Mouse (Mus musculus) heart, adult 9 months (tissue): ENCODE results near the gene Acod1.

Experiments used
- DNase-seq, 2 experiments: peaks; one replicate each; pipeline ENCODE4 v3.0.0; 2022; ENCODE audit warnings: low spot score in 2 of 2

Gene Acod1

DNA sequence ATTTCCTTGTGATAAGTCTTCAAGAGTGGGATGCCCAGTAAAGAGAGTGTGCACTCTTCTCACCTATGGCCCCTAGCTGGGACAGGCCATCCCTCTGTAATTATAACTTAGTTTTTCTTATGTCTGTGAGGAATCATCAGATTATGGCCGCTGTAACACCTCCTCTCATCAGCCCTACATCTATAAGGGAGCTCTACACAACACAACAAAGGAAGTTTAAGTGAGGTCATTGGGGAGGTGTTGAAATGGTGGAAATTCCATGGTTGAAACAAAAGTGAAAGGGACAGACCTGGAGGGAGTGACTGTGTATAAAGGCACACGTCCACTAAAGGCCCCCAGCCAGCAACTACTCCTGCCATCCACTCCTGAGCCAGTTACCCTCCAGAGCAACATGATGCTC lies at the start of gene Acod1:
TSS of gene Acod1 (plus strand) at position 301 of the 400 bp plus-strand sequence.
- no peak for DNase-seq

DNA sequence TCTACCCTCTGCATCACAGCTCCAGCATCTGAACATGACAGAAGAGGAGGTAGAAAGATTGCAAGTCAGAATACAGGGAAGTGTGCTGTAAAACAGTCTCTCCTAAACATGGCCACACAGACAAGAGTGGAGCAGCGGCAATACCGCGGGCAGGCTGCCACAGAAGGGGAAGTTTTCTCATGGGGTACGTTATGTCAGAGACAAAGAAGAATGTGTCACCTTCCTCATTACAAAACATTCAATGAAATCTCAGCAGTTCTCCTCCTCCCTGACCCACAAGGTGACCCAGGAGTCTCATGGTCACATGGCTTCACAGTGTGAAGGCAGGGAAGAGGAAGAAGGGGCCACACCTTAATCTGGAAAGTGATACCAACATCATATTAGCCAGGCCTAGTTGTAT lies 39.0 kb upstream of the Acod1 start:
- no peak for DNase-seq

GRCm38 (mm10) chr14:103011782-103012181 lies 35.0 kb upstream of the Acod1 start:
- DNase-seq: no peak

- DNase-seq: peak; percentile 31 to 57
These were observed 34.1 kb upstream of the Acod1 start for GRCm38 (mm10) chr14:103012563-103013150.

- no peak for DNase-seq
These were observed 29.8 kb upstream of the Acod1 start for GRCm38 (mm10) chr14:103017009-103017408.

- DNase-seq: no peak
These were observed 26.7 kb upstream of the Acod1 start for GRCm38 (mm10) chr14:103020046-103020445.

DNA sequence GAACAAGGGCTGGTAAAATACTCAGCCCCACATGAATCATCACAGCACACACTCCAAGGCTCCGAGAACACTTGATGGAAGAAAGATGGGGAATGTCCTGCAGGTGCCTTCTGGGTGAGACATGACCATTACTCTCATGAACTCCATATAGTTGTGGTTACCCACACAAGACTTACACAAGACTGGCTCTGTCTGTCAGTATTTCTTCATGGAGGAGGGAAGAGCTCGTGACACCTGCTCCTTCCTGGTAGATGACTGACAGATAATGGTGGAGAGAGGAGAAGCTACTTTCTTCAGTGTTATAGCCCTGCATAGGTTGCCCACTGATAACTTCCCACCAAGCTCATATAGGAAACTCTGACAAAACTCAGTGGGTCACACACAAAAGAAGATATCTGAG lies 17.6 kb upstream of the Acod1 start:
- DNase-seq: no peak

- DNase-seq: peak; percentile 40 to 41
These were observed 13.4 kb upstream of the Acod1 start for GRCm38 (mm10) chr14:103033271-103033823.

DNA sequence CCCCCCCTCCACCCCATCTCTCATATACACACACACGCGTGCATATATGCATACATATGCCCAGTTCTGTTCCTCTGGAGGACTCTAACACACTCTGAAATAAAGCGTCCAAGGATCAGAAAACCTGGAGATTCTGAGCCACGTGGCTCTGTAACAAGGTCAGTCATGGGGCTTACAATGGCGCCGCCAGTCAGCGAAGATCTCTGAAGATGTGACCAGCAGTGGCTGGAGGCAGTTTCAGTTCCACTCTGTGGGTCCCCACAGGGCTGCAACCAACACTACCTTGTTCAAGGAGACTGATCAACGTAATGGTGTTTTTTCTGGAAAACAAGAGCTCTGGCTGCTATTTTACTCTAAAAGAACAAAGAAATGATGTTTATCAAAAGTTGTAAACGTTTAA lies 12.7 kb upstream of the Acod1 start:
- DNase-seq: no peak

DNA sequence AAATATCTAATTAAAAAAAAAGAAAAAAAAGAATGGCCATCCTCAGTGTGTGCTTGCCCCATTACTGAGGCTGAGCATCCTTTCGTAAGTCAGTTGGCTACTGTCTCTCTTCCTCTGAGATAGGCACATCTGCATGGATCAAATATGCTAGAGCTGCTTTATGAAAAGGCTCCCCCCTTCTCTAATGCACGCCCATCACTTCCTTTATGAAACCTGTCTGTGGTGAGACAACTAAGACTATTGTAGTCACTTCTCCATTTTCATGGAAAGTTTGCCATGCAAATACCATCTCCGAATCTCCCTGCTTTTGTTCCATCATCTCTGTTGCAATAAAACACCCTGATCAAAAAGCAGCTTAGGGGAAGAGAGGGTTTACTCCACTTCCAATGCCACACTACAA lies 9.8 kb upstream of the Acod1 start:
- DNase-seq: peak; percentile 15 to 64

- no peak for DNase-seq
These were observed 1.7 kb downstream of the Acod1 start for GRCm38 (mm10) chr14:103048292-103049086.

DNA sequence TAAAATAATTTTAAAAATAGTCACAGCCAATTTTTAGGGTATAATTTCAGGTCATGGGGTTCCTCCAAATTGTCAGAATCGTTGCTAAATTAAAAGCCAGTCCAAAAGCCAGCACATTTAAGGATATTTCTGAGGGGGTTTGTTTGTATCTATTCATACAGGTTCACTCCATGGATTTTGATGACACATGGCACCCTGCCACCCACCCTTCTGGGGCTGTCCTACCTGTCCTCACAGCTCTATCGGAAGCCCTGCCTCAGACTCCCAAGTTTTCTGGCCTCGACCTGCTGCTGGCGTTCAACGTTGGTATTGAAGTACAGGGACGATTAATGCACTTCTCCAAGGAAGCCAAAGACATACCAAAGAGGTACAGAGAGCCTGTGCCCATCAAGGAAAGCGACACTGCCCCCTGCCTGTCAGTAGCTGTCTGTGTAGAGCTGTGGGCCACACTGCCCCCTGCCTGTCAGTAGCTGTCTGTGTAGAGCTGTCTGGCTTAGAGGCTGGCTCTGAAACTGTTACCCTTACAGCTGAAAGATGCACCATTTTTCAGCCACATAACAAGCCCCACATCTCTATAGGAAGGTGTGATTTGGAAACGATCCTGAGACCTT lies 4.5 kb downstream of the Acod1 start:
- DNase-seq: peak; percentile 57 to 76

GRCm38 (mm10) chr14:103054731-103055130 lies 8.0 kb downstream of the Acod1 start:
- no peak for DNase-seq

DNA sequence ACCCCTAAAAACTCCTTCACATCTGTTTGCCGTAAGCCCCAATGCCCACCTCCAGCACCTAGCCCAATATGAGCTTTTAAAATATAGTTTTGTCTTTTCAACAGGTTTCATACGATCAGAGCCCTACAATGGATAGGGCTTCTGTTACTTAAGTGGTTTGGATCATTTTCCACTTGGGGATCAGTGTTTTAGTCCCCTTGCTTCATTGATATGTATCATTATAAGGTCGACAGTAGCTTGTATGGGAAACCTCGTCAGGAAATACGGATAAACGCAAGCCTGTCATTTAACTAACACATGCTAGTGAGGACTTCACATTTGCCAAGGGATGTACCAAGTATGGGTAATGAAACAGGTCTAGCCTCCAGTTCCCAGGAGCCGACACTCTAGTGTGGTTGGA lies 9.8 kb downstream of the Acod1 start:
- no peak for DNase-seq

GRCm38 (mm10) chr14:103058998-103059397 lies 12.2 kb downstream of the Acod1 start:
- peak in 1 of 2 experiments; percentile 41 for DNase-seq

DNA sequence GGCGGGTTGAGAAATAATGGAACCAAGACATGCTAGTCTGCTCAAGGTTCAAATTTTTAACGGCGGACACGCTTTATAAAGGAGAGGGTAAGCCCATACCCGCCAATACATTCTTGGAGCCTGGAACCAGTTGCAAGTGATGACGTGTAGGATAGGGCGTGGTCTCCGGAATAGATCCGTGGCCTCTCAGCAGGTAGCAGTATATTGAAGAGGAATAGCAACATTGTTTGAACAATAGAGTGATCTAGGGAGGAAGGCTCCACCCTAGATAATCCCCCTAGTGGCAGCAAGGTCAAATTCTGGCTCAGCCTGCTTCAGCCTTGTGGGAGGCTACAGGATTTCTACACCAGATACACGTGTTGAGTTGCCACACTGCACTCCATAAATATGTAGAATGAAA lies 12.7 kb downstream of the Acod1 start:
- no peak for DNase-seq

DNA sequence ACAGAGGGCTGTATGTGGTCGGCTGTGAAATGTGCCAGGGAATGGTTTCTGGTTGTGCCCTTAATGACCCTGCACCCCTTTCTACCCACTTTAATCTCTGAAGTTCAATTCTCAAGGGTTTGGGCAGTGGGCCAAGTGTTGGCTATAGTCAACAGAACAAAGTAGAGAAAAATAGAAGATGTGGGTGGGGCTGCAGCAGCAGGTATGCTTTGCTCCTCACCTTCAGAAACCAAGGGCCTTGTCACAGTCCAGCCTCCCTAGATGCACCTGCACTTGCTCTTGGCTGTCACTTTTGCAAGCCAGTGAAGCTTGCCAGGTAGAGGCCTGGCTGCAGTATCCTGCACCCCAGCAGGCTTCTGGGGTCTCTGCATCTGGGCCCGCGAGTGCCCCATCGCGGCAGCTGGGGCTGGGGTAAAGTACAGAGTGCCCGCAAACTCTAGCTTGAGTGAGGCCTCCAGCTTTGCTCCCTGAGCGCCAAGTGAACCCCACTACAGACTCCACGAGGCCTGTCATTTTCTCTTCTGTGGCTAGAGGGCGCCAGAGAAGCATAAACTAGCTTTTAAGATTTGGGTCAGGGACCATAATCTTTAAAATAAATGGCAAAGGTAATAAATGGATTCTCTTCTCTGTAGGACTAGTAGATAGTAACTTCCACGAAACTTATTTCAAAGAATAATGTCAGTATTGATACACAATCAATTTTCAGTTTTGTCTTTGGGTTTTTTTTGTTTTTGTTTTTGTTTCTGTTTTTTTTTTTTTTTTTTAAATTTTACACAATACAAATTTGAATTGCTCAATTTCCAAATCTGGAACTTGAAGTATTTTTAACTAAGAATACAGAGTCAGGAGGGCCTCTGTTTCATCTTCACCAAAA lies 18.8 kb downstream of the Acod1 start:
- peak; percentile 55 to 68 for DNase-seq

DNA sequence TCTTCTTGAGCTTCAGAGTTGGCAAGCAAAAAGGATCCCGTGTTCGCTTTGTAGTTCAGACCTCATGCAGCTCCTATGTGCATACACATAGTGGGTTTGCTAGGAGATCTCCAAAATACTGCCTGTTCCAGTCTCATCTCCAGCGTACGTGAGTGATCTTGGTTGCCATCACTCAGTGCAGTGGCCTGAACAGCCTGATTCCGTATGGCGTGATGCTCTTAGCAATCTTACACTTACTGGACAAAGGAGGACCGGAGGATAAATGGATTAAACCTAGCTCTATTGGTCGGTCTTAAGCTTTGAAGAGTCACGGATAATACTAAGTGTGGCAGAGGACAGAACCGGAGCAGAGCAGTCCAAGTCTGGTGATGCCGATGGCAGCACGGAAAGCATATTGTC lies 22.7 kb downstream of the Acod1 start:
- no peak for DNase-seq

- peak; percentile 95 to 97 for DNase-seq
These were observed 23.3 kb downstream of the Acod1 start, which contains the start of gene Cln5 for GRCm38 (mm10) chr14:103069864-103070611. Cln5 (plus strand) TSS chr14:103070216.

DNA sequence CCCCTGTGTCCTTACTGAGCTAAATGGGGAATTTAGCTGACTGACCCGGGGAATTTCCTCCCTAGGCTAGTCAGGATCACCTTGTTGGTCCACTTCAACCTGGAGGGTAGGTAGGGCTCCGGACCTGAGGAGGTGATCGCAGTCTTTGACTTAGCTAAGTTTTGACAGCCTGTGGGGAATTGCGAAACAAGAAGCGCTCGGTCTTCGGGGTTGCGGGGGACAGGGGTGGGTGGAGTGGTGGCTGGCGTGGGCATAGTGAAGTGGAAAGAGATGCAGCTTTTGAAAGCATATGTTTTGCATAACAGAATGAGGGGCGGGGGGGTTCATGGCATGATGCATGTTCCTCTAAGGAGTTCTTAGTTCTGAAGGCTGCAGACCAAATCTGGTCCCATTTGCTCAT lies 24.0 kb downstream of the Acod1 start:
- DNase-seq: no peak

GRCm38 (mm10) chr14:103071471-103071870 lies 24.7 kb downstream of the Acod1 start:
- DNase-seq: no peak
